Mouse (Mus musculus) forebrain, embryonic 11.5 days (tissue): ENCODE data around the gene Adtrp. TPM values are rescaled to one million over a fixed set of nuclear protein-coding genes. Genes with fewer than 3 reads are reported as not detected.

Source experiments
- ATAC-seq: fragments of 200-750 bp; cut with Nextera tagmentation; replicated peaks from 2 replicates; pipeline ENCODE4 v1.8.0; 2017; ENCODE audit warnings: moderate TSS enrichment; ENCODE audit not compliant: low FRiP score
- DNase-seq: peaks from one replicate; pipeline ENCODE4 v3.0.0-alpha.2; 2017; ENCODE audit warnings: low spot score
- H3K27ac ChIP-seq: fragments of 300-500 bp; sonication (generic); 2 replicates; pipeline ENCODE4 v1.5.1; 2014; ENCODE audit warnings: low read depth, low read length
- H3K27me3 ChIP-seq: fragments of 300-500 bp; sonication (generic); 2 replicates; pipeline ENCODE4 v1.6.1; 2014; ENCODE audit warnings: mild to moderate bottlenecking, low read length, mixed read lengths; ENCODE audit not compliant: control insufficient read depth, insufficient read depth
- H3K36me3 ChIP-seq: fragments of 300-500 bp; sonication (generic); 2 replicates; pipeline ENCODE4 v1.6.1; 2014; ENCODE audit warnings: mild to moderate bottlenecking, low read length, moderate library complexity, mixed read lengths; ENCODE audit not compliant: control insufficient read depth, insufficient read depth
- H3K4me1 ChIP-seq: fragments of 300-500 bp; sonication (generic); replicated peaks from 2 replicates; pipeline ENCODE4 v1.6.1; 2014; ENCODE audit warnings: low read length, mixed read lengths; ENCODE audit not compliant: control insufficient read depth, insufficient read depth
- H3K4me2 ChIP-seq: fragments of 300-500 bp; sonication (generic); 2 replicates; pipeline ENCODE4 v1.6.1; 2014; ENCODE audit warnings: low read depth, mild to moderate bottlenecking, low read length, moderate library complexity, mixed read lengths; ENCODE audit not compliant: severe bottlenecking
- H3K4me3 ChIP-seq: fragments of 300-500 bp; sonication (generic); 2 replicates; pipeline ENCODE4 v1.5.1; 2014; ENCODE audit warnings: low read depth, low read length
- H3K9ac ChIP-seq: fragments of 300-500 bp; sonication (generic); 2 replicates; pipeline ENCODE4 v1.6.1; 2014; ENCODE audit warnings: low read length
- H3K9me3 ChIP-seq: fragments of 300-500 bp; sonication (generic); 2 replicates; pipeline ENCODE4 v1.6.1; 2016; ENCODE audit warnings: low read length, mixed read lengths; ENCODE audit not compliant: control insufficient read depth
- WGBS: fragments of 180-500 bp; shearing (Covaris S2); extraction: QIAGEN DNeasy Blood & Tissue Kit; methylation state at CpG from one replicate; pipeline ENCODE4 v1.1.7; 2014; 5-methylcytosine and 5-hydroxymethylcytosine counted together
- polyA plus RNA-seq: library from polyadenylated mRNA; unstranded; fragments of >200 nt; fragmentation: Nextera tagmentation; extraction: Ambion mirVana; gene quantifications from 2 replicates; pipeline ENCODE4 v1.2.1, GENCODE M21; 2014

Gene Adtrp
- polyA plus RNA-seq, 1 experiment from 2014 or later = not detected

DNA sequence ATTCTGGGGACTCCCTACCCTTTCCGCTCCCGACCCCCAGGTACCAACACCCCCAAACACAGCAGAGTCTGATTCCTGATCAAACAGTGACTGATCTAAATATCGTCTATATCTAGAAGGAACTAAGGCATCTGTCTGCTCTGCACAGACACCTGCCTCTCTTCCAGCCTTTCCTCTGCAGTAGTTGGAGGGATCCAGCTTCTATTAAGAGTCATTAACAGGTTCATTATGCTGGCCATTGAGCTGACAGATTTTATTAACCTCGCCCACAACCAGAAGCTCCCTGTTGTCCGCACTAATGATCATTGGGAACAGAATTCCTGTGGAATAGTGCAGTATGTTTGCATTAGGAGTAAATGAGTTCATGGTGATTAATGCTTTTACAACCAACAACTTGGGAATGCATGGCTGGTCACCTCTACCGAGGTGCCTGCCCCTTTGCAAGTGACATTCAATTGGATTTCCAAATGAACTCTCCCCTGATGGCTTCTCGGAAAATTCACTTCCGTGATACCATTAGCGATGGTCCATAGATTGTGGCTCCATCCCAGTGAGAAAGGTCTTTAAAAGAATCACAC lies 67.8 kb downstream of the Adtrp start:
- Histone ChIP-seq H3K4me2 (no peak overlapping the region), H3K27ac (no peak overlapping the region), H3K9me3 (no peaks in the 10 kb centered on the region), H3K4me3 (no peak overlapping the region), H3K36me3 (no peaks in the 10 kb centered on the region), H3K9ac (no peak overlapping the region), H3K27me3 (no peaks in the 10 kb centered on the region), H3K4me1 (no peaks in the 10 kb centered on the region)
- no peak for DNase-seq
- 70% methylated on average over 9 of the region's 9 CpGs for WGBS
- no peak for ATAC-seq

DNA sequence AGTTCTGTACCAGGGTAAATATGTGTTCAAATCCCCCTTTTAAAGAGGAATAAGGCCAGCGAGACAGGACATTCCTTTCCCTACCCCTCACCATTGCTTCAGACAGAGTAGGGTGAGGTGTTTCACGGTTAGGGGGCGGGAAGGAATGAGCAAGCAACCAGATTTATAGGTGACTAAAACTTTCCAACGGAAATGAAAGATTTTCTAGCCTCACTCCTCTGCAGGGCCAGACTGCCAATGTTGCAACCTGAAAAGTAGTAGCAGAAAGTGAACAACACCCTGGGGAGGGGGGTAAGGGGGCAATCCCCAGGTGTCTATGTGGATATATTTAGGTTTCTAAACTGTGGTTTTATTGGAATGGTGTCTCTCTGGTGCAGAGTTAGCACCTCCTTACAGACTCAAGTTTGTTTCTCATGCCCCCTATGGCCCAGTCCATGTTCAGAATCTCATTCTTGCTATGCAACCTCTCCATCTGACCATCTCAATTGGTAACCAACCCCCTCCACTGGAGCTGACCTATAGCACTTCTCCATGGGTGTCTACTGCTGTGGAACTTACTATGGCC lies 73.6 kb downstream of the Adtrp start:
- no peak overlapping the region for H3K9ac ChIP-seq
- no peak overlapping the region for H3K4me3 ChIP-seq
- H3K27me3 ChIP-seq = no peaks in the 10 kb centered on the region
- H3K27ac ChIP-seq = no peak overlapping the region
- DNase-seq (no peak), ATAC-seq (no peak)
- no peaks in the 10 kb centered on the region for H3K4me1 ChIP-seq
- no peak overlapping the region for H3K4me2 ChIP-seq
- WGBS = 91% methylated on average over 4 of the region's 4 CpGs
- no peaks in the 10 kb centered on the region for H3K9me3 ChIP-seq
- no peaks in the 10 kb centered on the region for H3K36me3 ChIP-seq

DNA sequence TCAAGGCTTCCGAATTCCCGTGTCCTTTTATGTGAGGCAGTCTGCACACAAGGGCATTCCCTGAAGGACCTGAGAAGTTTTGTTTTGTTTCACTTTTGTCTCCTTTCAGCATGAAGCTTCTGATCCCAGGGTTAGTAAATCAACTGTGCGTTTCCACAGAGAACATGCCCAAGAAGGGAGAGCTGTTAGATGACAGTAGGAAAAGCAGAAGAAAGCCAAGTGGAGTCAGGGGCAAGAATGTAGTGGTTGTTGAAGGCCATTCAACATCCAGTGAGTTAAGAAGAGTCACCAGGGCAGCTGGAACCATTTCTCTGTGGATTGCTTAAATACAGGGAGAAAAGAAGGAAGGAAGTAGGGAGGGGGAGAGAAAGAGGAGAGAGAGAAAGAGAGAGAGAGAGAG lies 76.4 kb downstream of the Adtrp start:
- no peaks in the 10 kb centered on the region for H3K27me3 ChIP-seq
- ATAC-seq (no peak), DNase-seq (no peak)
- 70% methylated on average over 3 of the region's 3 CpGs for WGBS
- H3K36me3 ChIP-seq = no peaks in the 10 kb centered on the region
- H3K4me3 ChIP-seq = no peak overlapping the region
- no peak overlapping the region for H3K9ac ChIP-seq
- H3K4me1 ChIP-seq = no peaks in the 10 kb centered on the region
- no peak overlapping the region for H3K27ac ChIP-seq
- H3K4me2 ChIP-seq = no peak overlapping the region
- no peaks in the 10 kb centered on the region for H3K9me3 ChIP-seq

DNA sequence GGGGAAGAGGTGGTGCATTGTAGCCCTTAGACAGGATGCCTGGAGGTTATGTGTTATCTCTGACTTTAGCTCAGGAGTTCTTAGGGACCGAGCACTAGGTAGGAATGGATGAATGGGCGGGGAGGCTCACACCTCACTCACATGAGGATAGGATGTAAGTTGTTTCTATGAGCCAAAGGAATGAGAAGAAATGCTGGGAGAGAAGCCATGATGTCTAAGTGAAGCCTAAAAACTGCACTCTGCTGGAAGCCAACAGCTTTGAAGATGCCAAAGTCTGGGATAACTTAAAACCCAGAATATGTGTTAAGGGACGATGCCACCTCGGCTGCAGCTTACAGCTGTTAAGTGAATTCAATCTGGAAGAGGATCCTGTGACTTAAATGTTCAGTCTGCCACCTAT lies 79.5 kb downstream of the Adtrp start:
- no peak for DNase-seq
- no peaks in the 10 kb centered on the region for H3K27me3 ChIP-seq
- H3K36me3 ChIP-seq = no peaks in the 10 kb centered on the region
- no peak overlapping the region for H3K9ac ChIP-seq
- 92% methylated on average over 4 of the region's 4 CpGs for WGBS
- H3K27ac ChIP-seq = no peak overlapping the region
- no peaks in the 10 kb centered on the region for H3K4me1 ChIP-seq
- no peaks in the 10 kb centered on the region for H3K9me3 ChIP-seq
- no peak overlapping the region for H3K4me2 ChIP-seq
- ATAC-seq = no peak
- no peak overlapping the region for H3K4me3 ChIP-seq

DNA sequence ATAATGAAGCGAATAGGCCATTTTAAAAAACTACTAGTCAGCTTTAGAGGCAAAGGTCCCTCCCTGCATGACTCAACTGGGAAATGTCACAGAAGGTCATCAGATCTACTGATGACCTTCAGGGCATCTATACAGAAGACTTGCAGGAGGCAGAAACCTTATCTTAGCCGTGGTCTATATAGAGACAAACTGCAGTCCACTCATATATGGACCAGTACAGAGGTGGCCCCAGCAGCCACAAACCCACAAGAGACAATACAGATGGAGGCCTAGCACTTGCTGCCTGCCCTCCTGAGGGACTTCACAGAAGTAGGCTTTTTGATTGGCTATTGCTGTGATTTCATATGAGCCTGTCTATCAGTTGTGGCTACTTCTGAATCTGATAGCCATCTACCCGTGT lies 85.5 kb downstream of the Adtrp start:
- no peaks in the 10 kb centered on the region for H3K27me3 ChIP-seq
- ATAC-seq = no peak
- H3K4me3 ChIP-seq = no peak overlapping the region
- peaks cover 9% of the 10 kb centered on the region for H3K4me1 ChIP-seq
- H3K36me3 ChIP-seq = no peaks in the 10 kb centered on the region
- H3K9ac ChIP-seq = no peak overlapping the region
- no peak overlapping the region for H3K27ac ChIP-seq
- no peaks in the 10 kb centered on the region for H3K9me3 ChIP-seq
- no peak overlapping the region for H3K4me2 ChIP-seq
- 86% methylated on average over 3 of the region's 3 CpGs for WGBS
- DNase-seq = no peak

DNA sequence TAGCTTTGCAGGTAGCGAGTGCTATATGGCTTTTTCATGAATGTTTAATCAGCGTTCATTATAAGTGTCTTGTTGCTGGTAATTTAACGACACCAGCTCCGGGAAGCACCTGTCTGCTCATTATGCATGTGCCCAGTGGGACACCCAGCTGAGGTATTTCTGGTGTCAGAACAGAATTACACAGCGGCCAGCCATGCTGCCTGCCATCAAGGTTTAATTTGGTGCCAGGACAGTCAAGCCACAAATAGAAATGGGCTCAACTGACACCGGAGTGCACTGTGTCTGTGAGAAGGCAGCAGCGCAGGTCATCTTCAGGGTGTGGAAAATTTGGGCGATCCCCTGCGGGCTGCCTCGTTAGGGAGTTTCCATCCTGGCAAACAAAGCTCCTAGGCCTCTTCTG lies 87.0 kb downstream of the Adtrp start:
- Histone ChIP-seq H3K9ac (no peak overlapping the region), H3K4me3 (no peak overlapping the region), H3K4me1 (peaks cover 9% of the 10 kb centered on the region), H3K9me3 (no peaks in the 10 kb centered on the region), H3K27me3 (no peaks in the 10 kb centered on the region), H3K27ac (no peak overlapping the region), H3K4me2 (no peak overlapping the region), H3K36me3 (no peaks in the 10 kb centered on the region)
- 32% methylated on average over 10 of the region's 10 CpGs for WGBS
- ATAC-seq (no peak), DNase-seq (no peak)

DNA sequence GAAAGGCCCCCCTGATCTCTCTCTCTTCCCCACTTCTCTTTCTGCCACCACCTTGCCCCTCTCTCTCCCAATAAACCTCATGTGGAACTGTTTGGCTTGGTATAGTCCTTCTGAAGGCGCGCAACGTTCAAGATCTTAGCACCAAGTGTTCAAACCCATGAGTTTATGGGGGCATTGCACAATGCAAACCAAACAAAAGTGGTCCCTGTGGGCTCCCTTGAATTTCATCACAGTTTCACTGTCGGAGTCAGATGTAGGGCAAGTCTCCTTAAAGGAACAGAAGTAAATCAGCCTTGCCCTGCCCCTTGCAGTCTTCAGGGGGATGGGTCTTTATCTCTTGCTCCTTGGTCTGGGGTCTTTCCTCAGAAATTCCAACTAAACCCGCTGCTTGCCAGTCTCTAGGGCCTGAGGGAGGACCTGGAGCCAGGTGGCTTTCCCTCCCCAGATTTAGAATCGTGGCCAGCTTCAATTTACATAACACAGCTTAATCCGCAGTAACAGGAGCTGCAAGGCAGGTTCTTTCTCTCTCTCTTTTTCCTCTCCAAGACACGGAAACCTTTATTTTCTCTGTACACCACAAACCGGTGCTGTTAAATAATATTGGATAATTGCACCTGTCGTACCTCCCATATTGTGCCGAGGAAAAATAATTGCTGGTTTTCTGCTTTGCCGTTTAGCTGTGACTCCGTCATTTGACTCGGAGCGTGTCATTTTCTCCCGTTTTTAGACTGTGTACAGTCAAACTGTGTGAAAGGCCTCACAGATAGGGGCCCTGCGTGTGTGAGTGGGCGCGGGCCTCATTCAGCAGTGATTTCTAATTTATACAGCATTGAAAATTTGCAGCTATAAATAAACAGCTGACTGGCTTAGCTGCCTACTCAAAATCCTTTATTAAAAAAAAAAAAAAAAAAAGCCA lies 88.7 kb downstream of the Adtrp start:
- WGBS = 45% methylated on average over 19 of the region's 19 CpGs

DNA sequence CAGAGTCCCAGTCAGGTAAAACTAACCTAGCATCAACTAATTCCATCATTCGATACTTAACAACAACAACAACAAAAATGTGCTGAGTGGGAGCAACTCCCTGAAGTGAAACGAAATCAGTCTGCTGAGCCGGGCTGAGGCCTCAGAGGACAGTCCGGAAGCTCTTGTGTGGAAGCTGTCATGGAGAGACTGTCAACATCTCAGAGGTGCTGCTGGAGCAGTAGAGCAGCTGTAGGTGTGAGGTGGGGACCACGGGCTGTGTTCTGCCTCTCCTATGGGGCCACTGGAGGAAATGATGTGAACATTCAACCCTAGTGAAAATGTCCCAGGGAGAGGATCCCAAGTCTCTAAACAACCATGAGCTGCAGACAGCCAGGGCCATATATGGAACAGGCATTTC lies 94.4 kb downstream of the Adtrp start:
- no peak overlapping the region for H3K27ac ChIP-seq
- H3K4me1 ChIP-seq = no peaks in the 10 kb centered on the region; the same call in 1 of the 2 replicates
- 90% methylated on average over 5 of the region's 5 CpGs for WGBS
- ATAC-seq (no peak), DNase-seq (no peak)
- no peak overlapping the region for H3K9ac ChIP-seq
- H3K27me3 ChIP-seq = no peaks in the 10 kb centered on the region
- H3K36me3 ChIP-seq = no peaks in the 10 kb centered on the region
- no peak overlapping the region for H3K4me3 ChIP-seq
- H3K4me2 ChIP-seq = no peak overlapping the region
- H3K9me3 ChIP-seq = no peaks in the 10 kb centered on the region

More for the DNA sequence above, 88.7 kb downstream of the Adtrp start:
- Histone ChIP-seq H3K36me3 (no peaks in the 10 kb centered on the region), H3K4me1 (peaks cover 9% of the 10 kb centered on the region), H3K27me3 (no peaks in the 10 kb centered on the region), H3K4me2 (no peak overlapping the region), H3K4me3 (no peak overlapping the region), H3K27ac (no peak overlapping the region), H3K9me3 (no peaks in the 10 kb centered on the region), H3K9ac (no peak overlapping the region)
- ATAC-seq (0 out of 2 replicates have a peak, but pooled peaks have one; percentile 15), DNase-seq (no peak)
